13 mouse cellular contexts compared by ENCODE assay signal in the genomic region with DNA sequence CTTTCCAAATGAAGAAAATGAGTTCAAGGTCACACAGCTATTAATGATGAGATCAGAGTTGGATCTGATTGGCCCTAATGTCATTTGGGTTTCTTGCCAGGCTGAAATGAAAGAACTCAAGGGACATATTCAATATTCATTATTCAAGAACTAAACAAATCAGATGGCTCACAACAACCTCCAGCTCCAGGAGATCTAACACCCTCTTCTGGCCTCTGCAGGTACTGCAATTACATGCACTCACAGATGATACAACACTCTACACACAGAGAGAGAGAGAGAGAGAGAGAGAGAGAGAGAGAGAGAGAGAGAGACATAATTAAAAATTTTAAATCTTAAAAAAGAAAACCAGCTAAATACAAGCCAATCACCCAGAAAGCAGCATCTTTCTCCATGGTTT.
DNase-seq lines count a peak whose midpoint lies in the region; ATAC-seq and TF ChIP-seq lines count a peak whose summit lies in the region.
"Had no signal": no experiment of that assay in that cellular context is flagged by ENCODE, and none has a peak within 500 bp of the region (broad histone marks: within the 10 kb centered on the region; RNA-seq: fewer than 3 reads in every experiment).

No protein-coding gene starts in this region.

- no peak for TF ChIP-seq EP300 in lung, postnatal 0 days (IDR thresholded peaks at IDR 0.05)

- no peak for ATAC-seq in lung, postnatal 0 days
- ATAC-seq: forebrain, embryonic 16.5 days had no signal

- H3K27ac ChIP-seq in gastrocnemius, adult 2 months, result no peak overlapping the region
- no peak overlapping the region for H3K27ac ChIP-seq in lung, postnatal 0 days (ENCODE audit: low read length)
- H3K27ac ChIP-seq: limb, embryonic 10.5 days had no signal

- H3K9ac ChIP-seq in lung, postnatal 0 days (replicated peaks; ENCODE audit: low read depth), result no peak overlapping the region

- H3K4me3 ChIP-seq in gastrocnemius, adult 2 months, result no peak overlapping the region
- H3K4me3 ChIP-seq in lung, postnatal 0 days (ENCODE audit: low read depth, low read length), result no peak overlapping the region
- H3K4me3 ChIP-seq: limb, embryonic 10.5 days had no signal

- no peaks in the 10 kb centered on the region for H3K4me1 ChIP-seq in lung, postnatal 0 days (ENCODE audit: insufficient read depth, low read depth, low read length)
- H3K4me1 ChIP-seq: limb, embryonic 10.5 days had no signal

- no peaks in the 10 kb centered on the region for H3K9me3 ChIP-seq in lung, postnatal 0 days (ENCODE audit: low read length)
- H3K9me3 ChIP-seq: limb, embryonic 10.5 days had no signal

- no peaks in the 10 kb centered on the region for H3K27me3 ChIP-seq in lung, postnatal 0 days (replicated peaks; ENCODE audit: insufficient read depth, low read length)
- no peaks in the 10 kb centered on the region for H3K27me3 ChIP-seq in splenic B cell, adult 2 months (ENCODE audit: control insufficient read depth, insufficient read depth, low read length, poor library complexity, severe bottlenecking)

- intact Hi-C loops in gastrocnemius, adult 2 months (cut with DNase I), result no loop called here
- intact Hi-C loops in gastrocnemius, postnatal 36 days (cut with DNase I), result no loop called here

- H3K4me2 ChIP-seq in lung, postnatal 0 days (replicated peaks; ENCODE audit: low read depth, low read length), result no peak overlapping the region

- H3K36me3 ChIP-seq in lung, postnatal 0 days (ENCODE audit: insufficient read depth, low read length), result no peaks in the 10 kb centered on the region
- no peaks in the 10 kb centered on the region for H3K36me3 ChIP-seq in splenic B cell, adult 2 months (ENCODE audit: control insufficient read depth, insufficient read depth, low read length, poor library complexity, severe bottlenecking)
- H3K36me3 ChIP-seq: limb, embryonic 10.5 days had no signal

- peak; percentile 26 for DNase-seq in gastrocnemius, adult 2 months
- no peak for DNase-seq in gastrocnemius, postnatal 36 days
- DNase-seq in lung, postnatal 0 days (ENCODE audit: low spot score), result no peak
- no peak for DNase-seq in lung, postnatal 14 days
- DNase-seq in MEL-GATA-1-ER (ENCODE audit: extremely low read depth, low read depth), result peak; percentile 31
- peak; percentile 2 for DNase-seq in splenic B cell, adult 2 months (ENCODE audit: low read depth, low spot score)
- no peak for DNase-seq in cerebellum, postnatal 36 days
- DNase-seq: cerebellum, adult 9-11 months; layer of hippocampus, adult 9-11 months; lung, adult 2 months; midbrain, embryonic 14.5 days had no signal

- peak; percentile 32 for TF ChIP-seq CTCF in gastrocnemius, adult 2 months (IDR thresholded peaks at IDR 0.05)
- TF ChIP-seq CTCF in lung, postnatal 0 days (IDR thresholded peaks at IDR 0.05), result peak; percentile 47

Comparison
In these comparisons a context has a peak if more than half of its experiments do, and no peak if none do; other contexts are left out.
1. DNase-seq: peak in gastrocnemius, adult 2 months (single experiment), MEL-GATA-1-ER (single experiment) and splenic B cell, adult 2 months (single experiment); none in gastrocnemius, postnatal 36 days (0 of 2), lung, postnatal 0 days (single experiment), lung, postnatal 14 days (single experiment) and cerebellum, postnatal 36 days (0 of 2).